Mouse (Mus musculus): ENCODE data around the gene Ovol2.

Gene Ovol2

DNA sequence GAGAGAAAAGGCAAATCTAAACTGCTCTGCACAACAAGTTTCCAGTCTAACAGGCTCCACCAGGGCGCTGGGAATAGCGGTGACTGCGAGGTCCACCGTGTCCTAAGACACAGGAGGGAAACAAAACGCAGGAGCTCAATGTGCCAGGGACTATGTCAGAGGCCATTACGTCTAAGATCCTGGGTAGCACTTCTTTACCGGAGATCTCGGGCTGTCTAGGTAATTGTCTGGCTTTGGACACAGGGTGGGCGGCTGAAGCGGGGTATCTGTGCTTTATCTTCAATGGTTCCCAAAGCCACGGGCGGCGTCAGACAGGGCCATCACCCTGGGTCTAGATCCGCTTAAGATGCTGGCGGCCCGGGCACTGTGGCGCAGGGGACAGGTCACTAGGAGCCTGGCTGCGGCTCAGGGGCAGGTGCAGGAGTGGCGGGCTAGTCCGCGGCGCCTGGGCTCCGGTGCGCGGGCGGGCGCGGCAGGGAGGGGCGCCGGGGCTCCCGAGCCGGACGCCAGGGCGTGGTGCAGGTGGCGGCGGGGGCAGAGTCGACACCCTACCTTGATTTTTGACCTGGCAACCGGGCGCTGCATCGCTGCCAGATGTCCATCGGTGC, 1.5 kb downstream of the Ovol2 start:
- in situ Hi-C loops (cut with MboI; ENCODE audit: low pct_unique_long_range_greater_than_20kb in 1 of 2, low sequenced_read_pairs in 2 of 2, unreplicated experiment in 1 of 2), result no loop called here

DNA sequence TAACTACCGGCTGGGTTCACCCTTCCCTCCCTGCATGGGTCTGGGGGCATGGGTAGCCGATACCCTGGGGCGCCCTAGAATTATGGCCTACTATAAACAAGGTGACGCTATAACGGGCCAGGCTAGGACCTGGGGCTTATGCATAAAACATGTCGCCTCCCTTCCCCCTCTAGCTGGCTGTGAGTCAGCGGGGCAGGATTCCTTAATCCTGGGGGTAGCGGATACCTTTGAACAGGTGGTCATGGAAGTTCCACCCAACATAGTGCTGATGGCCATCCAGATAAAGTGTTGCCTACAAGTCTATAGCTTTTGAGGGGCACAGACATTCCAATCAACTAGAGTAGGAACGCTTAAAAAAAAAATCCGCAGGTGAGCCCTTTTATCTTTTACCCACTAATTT, 2.0 kb downstream of the Ovol2 start:
- in situ Hi-C loops (cut with MboI; ENCODE audit: low pct_unique_long_range_greater_than_20kb in 1 of 2, low sequenced_read_pairs in 2 of 2, unreplicated experiment in 1 of 2), result no loop called here

GRCm38 (mm10) chr2:144329451-144329850, 2.5 kb downstream of the Ovol2 start:
- in situ Hi-C loops (cut with MboI; ENCODE audit: low pct_unique_long_range_greater_than_20kb in 1 of 2, low sequenced_read_pairs in 2 of 2, unreplicated experiment in 1 of 2), result no loop called here

GRCm38 (mm10) chr2:144324218-144324617, 7.7 kb downstream of the Ovol2 start:
- in situ Hi-C loops (cut with MboI; ENCODE audit: low pct_unique_long_range_greater_than_20kb in 1 of 2, low sequenced_read_pairs in 2 of 2, unreplicated experiment in 1 of 2), result no loop called here

GRCm38 (mm10) chr2:144311372-144311771, 20.6 kb downstream of the Ovol2 start:
- in situ Hi-C loops (cut with MboI; ENCODE audit: low pct_unique_long_range_greater_than_20kb in 1 of 2, low sequenced_read_pairs in 2 of 2, unreplicated experiment in 1 of 2), result no loop called here

- in situ Hi-C loops (cut with MboI; ENCODE audit: low pct_unique_long_range_greater_than_20kb in 1 of 2, low sequenced_read_pairs in 2 of 2, unreplicated experiment in 1 of 2), result no loop called here
Measured at GRCm38 (mm10) chr2:144310273-144310672, 21.7 kb downstream of the Ovol2 start.

GRCm38 (mm10) chr2:144308561-144308960, 23.4 kb downstream of the Ovol2 start:
- in situ Hi-C loops (cut with MboI; ENCODE audit: low pct_unique_long_range_greater_than_20kb in 1 of 2, low sequenced_read_pairs in 2 of 2, unreplicated experiment in 1 of 2), result no loop called here

GRCm38 (mm10) chr2:144305721-144306294, 26.1 kb downstream of the Ovol2 start:
- in situ Hi-C loops (cut with MboI; ENCODE audit: low pct_unique_long_range_greater_than_20kb in 1 of 2, low sequenced_read_pairs in 2 of 2, unreplicated experiment in 1 of 2), result no loop called here

GRCm38 (mm10) chr2:144301101-144301500, 30.8 kb downstream of the Ovol2 start:
- in situ Hi-C loops (cut with MboI; ENCODE audit: low pct_unique_long_range_greater_than_20kb in 1 of 2, low sequenced_read_pairs in 2 of 2, unreplicated experiment in 1 of 2), result no loop called here

DNA sequence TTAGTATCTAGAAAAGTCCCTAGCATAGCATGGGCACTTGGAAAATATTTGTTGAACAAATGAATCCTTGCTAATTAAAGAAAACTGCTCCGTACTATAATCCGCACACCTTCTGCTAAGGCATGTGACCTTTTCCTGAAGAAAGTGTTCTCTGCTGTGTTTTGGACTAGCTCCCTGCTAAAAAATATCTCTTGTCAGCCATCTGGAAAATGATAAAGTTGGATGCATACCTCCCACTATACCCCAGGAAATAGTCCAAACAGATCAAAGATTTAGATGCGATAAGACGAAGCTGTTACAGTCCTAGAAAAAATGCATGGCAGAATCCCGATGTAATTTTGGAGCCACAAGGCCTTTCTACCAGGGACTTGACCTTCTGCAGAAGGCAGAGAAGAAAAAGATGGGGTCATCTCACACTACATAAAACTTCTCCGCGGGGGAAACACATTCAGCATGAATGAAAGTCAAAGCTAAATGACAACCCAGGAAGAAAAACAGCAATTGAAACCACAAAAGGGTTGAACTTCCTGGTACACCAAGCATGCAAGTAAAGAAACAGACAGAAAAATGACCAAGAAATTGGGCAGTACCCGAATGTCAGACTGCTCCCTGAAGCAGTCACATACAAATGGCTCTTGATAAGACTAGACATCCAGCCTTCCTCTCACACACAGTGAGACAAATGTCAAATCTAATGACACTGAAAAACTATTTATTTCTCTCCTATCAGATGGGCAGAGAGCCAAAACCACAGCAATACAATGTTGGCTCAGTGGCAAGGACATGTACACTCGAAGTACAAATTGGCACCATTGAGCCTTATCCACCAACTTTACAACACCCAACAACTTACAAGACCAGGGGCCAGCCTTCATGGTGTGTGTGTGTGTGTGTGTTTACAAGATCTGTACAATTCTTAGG, 31.9 kb downstream of the Ovol2 start:
- in situ Hi-C loops (cut with MboI; ENCODE audit: low pct_unique_long_range_greater_than_20kb in 1 of 2, low sequenced_read_pairs in 2 of 2, unreplicated experiment in 1 of 2), result no loop called here

- in situ Hi-C loops (cut with MboI; ENCODE audit: low pct_unique_long_range_greater_than_20kb in 1 of 2, low sequenced_read_pairs in 2 of 2, unreplicated experiment in 1 of 2), result no loop called here
Measured at GRCm38 (mm10) chr2:144295145-144295735, 36.7 kb downstream of the Ovol2 start.

DNA sequence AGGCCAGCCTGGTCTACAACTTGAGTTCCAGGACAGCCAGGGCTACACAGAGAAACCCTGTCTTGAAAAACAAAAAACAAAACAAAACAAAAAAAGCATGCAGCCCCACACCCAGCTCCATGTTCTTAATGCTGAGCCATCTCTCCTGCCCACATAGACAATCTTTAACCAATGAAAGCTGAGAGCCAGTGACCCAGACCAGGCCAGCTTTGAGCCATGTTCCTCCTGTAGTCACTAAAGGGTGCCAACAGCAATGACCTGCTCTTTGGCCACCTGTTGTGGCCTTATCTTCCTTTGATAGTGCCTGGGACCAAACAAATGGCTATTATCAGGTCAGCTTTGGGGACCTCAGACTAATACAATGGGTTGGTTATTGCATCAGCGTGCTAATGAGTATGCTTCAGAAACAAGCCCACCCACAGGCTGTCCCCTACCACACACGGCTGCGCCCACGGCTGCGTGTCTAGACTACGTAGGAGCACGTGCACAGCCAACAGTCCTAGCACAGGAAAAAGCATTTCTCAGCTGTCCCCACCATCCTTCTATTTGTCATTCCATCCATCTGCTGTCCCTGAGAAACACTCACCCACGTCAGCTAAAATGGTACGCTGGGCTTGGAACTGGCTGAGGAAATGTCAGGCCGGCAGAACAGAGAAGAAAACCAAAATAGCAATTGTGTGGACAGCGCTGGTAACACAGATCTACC, 40.2 kb downstream of the Ovol2 start:
- in situ Hi-C loops (cut with MboI; ENCODE audit: low pct_unique_long_range_greater_than_20kb in 1 of 2, low sequenced_read_pairs in 2 of 2, unreplicated experiment in 1 of 2), result no loop called here

- in situ Hi-C loops (cut with MboI; ENCODE audit: low pct_unique_long_range_greater_than_20kb in 1 of 2, low sequenced_read_pairs in 2 of 2, unreplicated experiment in 1 of 2), result no loop called here
Measured at GRCm38 (mm10) chr2:144290321-144290720, 41.6 kb downstream of the Ovol2 start.

DNA sequence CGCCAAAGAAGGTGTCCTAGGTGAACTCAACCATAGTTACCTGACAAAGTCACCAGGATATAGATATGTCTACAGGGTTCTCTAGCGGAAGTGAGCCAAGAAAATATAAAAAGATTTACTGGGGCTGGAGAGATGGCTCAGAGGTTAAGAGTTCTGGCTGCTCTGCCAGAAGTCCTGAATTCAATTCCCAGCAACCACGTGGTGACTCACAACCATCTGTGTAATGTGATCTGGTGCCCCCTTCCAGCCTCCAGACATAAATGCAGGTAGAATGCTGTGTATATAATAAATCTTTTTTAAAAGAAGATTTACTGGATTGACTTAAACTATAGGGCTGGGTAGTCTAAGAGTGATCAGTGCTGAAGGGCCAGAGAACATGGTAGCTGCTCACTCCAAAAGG, 50.5 kb downstream of the Ovol2 start:
- in situ Hi-C loops (cut with MboI; ENCODE audit: low pct_unique_long_range_greater_than_20kb in 1 of 2, low sequenced_read_pairs in 2 of 2, unreplicated experiment in 1 of 2), result no loop called here

DNA sequence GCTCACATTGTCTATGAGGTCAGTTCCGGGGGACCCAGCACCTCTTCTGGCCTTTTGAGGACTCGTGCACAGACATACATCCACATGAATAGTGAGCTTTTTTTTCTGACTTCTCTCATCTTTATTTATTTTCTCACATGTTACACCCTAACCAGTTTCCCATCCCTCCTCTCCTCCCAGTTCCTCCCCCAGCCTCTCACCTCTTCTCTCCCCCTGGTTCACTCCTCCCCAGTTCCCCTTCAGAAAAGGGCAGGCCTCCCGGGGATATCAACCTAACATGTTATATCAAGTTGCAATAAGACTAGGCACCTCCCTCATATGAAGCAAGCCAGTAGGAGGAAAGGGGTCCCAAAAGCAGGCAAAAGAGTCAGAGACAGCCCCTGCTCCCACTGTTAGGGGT, 51.4 kb downstream of the Ovol2 start:
- in situ Hi-C loops (cut with MboI; ENCODE audit: low pct_unique_long_range_greater_than_20kb in 1 of 2, low sequenced_read_pairs in 2 of 2, unreplicated experiment in 1 of 2), result no loop called here

GRCm38 (mm10) chr2:144279742-144280141, 52.2 kb downstream of the Ovol2 start:
- in situ Hi-C loops (cut with MboI; ENCODE audit: low pct_unique_long_range_greater_than_20kb in 1 of 2, low sequenced_read_pairs in 2 of 2, unreplicated experiment in 1 of 2), result no loop called here

DNA sequence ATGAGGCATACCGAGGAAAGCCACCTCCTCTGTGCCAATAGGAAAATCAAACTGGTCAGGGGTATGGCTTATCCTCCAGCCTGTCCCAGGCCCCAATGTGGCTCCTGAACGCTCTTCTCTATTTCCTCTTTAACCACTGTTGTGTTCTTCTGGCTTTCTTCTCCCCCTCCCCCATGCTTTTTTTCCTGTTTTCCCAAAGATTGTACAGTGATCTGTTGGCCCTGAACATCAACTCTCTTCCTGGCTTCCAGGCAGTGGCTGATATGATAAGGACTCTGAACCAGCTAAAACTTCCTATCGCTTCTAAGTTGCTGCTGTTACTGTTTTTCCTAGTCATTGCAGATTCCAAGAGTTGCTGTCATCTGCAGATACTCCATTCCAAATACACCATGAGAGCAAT, 55.1 kb downstream of the Ovol2 start:
- in situ Hi-C loops (cut with MboI; ENCODE audit: low pct_unique_long_range_greater_than_20kb in 1 of 2, low sequenced_read_pairs in 2 of 2, unreplicated experiment in 1 of 2), result no loop called here

GRCm38 (mm10) chr2:144274741-144275140, 57.2 kb downstream of the Ovol2 start:
- in situ Hi-C loops (cut with MboI; ENCODE audit: low pct_unique_long_range_greater_than_20kb in 1 of 2, low sequenced_read_pairs in 2 of 2, unreplicated experiment in 1 of 2), result no loop called here

DNA sequence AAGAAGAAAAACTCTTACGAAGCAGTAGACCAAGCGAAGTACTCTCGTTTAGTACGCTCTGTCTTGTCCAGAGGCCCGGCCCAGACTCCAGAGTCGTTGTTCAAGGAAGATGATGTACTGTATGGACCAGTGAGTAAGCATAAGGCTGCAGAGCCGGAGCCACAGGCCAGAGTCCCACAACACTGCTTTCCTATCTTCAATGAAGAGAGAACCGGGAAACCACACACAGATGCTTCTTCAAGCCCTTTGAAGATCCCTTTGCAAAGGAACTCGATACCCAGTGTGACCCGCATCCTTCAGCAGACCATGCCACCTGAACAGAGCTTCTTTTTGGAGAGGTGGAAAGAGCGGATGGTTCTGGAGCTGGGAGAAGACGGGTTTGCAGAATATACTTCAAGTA, 59.9 kb downstream of the Ovol2 start:
- in situ Hi-C loops (cut with MboI; ENCODE audit: low pct_unique_long_range_greater_than_20kb in 1 of 2, low sequenced_read_pairs in 2 of 2, unreplicated experiment in 1 of 2), result no loop called here

Data from mouse embryonic stem cell (cell line).